Mouse (Mus musculus): ENCODE measurements at regions not wholly inside any gene's neighbourhood (a gene's known extent, or its start where the extent isn't known, plus 50 kb on each side); places are given as distances from the start of the nearest gene placed in this dataset.

DNA sequence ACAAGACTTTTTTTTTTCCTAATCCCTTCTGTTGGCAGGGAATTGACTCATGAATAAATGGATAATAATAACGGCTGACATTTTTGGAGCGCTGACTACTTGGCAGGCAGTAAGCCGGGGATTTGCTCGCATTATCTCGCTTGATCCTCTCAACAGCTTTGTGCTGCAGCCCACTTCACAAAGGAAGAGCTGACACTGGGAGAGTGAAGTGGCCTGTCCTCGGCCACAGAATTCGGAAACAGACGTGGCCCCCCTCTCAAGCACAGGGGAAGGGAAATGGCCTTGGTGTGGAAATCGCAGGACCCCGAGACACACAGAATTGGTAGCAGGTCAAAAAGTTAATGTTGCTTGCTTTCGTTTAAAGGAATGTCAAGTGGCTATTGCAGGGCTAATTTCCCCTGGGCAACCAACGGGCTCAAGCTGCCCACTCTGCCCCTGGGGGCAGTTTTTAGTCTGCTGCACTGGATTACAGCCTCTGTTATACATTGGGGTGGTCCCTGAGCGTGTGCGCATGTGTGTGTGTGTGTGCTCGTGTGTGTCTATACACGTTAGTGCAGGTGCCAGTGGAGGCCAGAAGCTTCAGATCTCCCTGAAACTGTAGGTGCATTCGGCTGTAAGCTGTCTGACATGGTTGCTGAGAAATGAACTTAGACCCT is 483.1 kb downstream of the Plcl1 start:
- no peak for DNase-seq (ENCODE audit: inconsistent age in 2 of 2, low spot score in 1 of 2)

DNA sequence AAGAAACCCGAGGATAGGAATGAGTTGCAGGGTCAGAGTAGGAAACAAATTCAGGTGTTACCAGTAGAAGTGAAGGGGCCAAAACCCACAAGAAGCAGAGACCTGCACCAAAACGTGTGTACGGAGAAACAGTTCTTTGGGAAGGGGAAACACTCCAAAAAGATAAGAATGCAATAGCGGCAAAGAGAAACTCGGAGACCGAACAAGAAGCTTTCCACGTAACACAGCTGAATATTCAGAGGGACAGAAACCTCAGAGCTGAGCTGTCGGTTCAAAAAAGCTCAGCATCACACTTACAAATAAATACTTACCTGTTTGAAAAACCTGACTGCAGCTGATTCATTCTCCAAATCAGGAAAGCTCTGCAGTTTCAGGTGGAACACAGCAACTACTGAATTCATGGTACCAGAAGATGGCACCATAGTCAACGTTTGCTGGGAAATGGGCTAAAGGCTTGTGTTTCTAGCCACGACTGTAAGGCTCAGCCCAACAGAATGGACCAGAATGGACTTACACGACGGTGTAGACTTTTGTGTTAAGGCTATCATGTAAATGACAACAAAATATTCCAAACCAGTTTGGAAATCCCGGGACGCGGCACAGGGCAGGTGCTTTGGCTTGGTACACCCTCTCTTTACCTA is 484.9 kb downstream of the Plcl1 start:
- DNase-seq (ENCODE audit: inconsistent age in 2 of 2, low spot score in 1 of 2), result peak in 1 of 2 experiments; percentile 51

DNA sequence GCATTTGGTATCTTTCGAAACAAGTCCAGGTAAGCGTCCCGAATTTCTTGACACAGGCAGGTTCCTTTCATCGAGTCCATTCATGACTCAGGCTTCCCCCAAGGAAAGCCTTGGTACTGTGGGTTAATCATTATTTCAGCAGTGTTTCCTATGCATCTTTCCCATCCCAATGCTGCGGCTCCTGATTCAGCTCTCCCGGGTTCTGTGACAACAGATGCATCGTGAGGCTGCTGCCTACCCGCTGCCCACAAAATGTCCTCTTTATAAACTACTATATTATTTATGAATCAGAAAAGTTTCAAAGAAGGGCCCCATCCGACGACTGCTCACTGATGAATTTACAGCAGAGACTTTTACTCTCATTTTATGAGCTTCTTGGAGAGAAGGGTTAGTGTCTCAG is 486.2 kb downstream of the Plcl1 start:
- no peak for DNase-seq (ENCODE audit: inconsistent age in 2 of 2, low spot score in 1 of 2)

DNA sequence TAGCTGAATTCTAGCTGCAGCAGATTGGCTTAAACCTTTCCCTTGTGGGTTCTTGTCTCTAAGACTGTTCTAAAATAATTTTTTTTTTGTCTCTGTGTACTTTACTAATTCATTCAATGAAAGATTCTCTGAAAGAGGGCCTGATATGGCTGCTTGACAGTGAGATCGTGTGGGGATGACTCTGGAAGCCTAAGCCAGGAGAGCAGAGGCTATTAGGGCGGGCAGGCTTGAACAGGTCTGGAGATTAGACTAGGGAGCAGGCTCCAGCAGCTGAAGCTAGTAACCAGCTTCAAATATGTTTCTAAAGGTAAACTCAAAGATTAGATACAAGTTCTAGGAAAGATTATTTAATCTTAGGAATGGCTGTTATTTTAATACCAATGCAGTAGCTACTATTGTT is 491.9 kb downstream of the Plcl1 start:
- no peak for DNase-seq (ENCODE audit: inconsistent age in 2 of 2, low spot score in 1 of 2)

DNA sequence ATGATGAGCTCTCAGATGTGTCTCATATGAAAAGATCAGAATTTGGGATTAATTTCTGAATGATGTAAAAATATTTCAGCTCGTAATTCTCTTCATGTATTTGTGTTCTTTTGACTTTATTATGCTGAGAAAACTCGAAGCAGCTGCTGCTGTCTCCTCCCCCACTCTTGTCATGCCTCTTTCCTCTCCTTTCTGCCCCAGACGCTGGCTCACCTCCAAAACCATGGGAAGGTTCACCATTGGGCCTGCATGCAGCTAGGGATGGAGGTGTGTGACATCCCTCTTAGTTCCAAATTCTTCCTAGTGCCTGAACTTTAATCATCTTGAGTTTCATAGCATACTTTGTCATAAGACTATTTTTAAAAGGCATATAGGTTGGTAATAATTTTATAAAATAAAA is 492.3 kb downstream of the Plcl1 start:
- DNase-seq (ENCODE audit: inconsistent age in 2 of 2, low spot score in 1 of 2), result no peak

DNA sequence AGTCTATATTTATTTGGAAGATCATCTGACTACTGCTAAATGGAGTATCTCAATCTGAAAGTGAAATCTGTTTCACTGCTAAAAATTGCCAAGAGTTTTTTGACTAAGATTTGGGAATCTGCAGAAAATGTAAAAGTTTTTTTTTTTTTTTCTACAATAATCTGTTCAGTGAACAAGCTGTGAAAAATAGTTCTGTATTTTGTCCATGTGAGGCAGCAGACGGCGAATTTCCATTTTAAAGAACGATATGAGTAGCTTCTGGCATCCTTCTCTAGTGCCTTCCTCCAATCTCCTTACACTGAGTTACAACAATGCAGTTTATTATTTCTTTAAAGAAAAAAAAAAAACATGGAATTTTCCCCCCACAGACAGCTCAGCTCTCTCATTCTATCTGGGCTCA is 494.3 kb downstream of the Plcl1 start:
- no peak for DNase-seq (ENCODE audit: inconsistent age in 2 of 2, low spot score in 1 of 2)

DNA sequence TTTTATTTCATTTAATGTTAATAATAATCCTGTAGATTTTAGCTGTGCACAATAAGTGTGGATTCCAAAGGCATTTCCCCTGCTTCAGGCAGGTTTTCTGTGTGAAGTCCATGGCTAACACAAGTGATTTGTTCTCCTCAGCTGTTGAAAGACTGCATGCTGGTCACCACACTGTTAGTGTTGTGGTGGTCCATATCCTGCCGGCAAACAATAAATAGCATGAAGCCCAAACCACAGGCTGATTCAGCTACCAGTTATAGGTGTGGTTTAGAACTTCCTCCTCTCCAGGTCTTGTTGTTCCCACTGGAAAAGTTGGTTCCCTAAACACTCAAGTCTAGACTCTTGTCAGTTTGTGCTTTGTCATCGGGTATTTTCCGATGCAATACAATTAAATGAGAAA is 497.5 kb downstream of the Plcl1 start:
- no peak for DNase-seq (ENCODE audit: inconsistent age in 2 of 2, low spot score in 1 of 2)

DNA sequence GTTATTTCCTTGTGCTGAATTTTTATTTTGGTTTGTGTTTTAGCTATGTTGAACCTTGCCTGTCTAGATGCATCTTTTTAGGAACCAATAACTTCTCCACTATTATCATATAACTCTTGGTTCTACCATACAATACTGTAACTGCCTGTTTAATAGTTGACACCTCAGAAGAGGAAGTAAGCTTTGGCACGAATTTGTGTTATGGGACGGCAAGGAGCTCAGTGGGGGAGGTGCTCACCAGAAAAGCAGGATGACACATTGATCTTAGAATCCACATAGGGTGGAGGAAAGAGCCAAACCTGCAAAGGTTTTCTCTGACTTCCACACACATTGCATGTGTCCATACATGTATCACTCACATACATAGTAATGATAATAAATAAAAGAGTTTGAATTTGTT is 498.9 kb downstream of the Plcl1 start:
- DNase-seq (ENCODE audit: inconsistent age in 2 of 2, low spot score in 1 of 2), result no peak

DNA sequence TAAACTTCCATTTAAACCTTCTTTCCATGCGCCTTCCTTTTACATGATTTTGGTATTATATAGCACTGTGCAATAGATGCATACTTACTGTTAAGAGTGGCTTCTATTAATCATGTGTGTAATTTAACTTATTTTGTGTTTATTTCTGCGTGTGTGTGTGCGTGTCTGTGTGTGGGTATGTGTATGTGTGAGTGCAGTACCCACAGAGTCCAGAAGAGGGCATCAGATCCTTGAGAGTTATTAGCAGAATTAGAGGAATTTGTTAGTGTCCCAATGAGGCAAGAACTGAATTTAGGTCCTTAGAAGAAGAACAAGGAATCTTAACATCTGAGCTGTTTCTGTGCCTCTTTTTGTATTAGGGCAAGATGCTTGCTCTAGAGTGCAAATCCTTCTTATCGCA is 499.5 kb downstream of the Plcl1 start:
- no peak for DNase-seq (ENCODE audit: inconsistent age in 2 of 2, low spot score in 1 of 2)

DNA sequence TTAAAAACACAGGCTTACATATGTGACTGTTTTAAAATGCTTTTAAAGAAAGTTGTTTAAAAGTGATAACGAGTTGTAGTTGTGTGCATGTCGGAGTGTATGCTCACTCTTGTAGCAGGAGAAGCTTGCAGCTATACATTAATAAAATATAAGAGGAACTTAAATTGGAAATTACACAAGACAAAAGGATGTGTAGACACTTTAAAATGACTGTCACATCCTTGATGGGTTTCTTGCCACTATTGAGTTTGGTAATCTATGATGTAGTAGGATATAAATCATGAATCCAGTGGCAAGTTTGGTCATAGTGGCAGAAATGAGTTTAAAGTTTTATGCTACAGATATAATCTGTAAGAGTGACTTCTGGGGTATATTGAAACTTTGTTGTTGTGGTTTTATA is 504.3 kb downstream of the Plcl1 start:
- DNase-seq (ENCODE audit: inconsistent age in 2 of 2, low spot score in 1 of 2), result no peak

DNA sequence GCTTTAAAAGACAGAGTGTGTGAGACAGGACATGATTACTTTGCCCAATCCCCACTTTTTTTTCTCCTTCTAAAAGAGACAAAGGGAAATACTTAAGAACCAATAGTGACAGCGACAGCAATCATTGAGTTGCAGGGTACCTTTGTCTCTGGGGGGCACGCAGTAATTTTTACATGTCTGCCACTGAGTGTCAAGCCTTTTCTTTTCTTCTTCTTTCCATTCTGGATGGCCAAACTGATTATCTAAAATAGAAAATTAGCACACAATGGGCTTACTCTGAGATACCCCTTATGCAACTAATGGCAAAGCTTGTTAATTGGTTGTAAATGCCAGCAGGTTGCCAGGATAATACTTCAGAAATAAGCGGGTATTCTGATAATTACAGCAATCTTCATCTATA is 508.6 kb downstream of the Plcl1 start:
- DNase-seq (ENCODE audit: inconsistent age in 2 of 2, low spot score in 1 of 2), result no peak

DNA sequence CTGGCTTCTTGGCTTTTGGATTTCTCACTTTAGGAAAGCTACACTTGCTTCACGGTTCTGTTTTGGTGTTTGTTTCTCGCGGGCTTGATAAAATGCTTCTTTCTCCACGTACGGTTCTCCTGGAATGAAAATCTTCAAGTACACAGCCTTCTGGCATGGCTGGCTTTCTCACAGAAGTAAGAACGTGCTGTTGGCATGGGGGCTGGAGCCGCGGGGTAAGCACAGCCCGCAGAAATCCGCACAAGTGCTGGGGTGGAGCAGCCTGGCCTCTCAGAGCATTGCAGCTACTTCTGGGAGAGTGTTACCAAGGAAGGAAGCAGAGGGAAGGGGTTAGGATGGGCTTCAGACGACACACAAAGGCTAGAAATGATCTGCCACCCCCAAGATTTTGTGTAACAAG is 510.2 kb downstream of the Plcl1 start:
- no peak for DNase-seq (ENCODE audit: inconsistent age in 2 of 2, low spot score in 1 of 2)

DNA sequence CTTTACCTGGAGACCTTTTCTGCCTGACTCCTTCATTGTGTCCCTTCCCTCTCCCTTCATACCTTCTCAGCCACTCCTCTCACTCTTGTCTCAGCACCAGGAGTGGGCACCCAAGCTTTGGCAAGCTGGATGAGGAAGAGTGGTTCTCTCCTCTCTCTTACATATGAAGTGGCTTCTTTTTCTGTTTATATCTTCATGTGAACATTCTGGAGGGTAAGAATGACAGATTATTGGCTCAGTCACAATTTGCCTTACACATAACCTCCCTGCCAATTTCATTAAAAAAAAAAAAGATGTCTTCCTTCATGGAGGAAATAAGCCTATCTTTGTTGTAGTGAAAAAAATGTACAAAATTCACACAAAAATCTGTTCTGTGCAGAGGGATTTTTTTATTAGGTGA is 513.8 kb downstream of the Plcl1 start:
- no peak for DNase-seq (ENCODE audit: inconsistent age in 2 of 2, low spot score in 1 of 2)

DNA sequence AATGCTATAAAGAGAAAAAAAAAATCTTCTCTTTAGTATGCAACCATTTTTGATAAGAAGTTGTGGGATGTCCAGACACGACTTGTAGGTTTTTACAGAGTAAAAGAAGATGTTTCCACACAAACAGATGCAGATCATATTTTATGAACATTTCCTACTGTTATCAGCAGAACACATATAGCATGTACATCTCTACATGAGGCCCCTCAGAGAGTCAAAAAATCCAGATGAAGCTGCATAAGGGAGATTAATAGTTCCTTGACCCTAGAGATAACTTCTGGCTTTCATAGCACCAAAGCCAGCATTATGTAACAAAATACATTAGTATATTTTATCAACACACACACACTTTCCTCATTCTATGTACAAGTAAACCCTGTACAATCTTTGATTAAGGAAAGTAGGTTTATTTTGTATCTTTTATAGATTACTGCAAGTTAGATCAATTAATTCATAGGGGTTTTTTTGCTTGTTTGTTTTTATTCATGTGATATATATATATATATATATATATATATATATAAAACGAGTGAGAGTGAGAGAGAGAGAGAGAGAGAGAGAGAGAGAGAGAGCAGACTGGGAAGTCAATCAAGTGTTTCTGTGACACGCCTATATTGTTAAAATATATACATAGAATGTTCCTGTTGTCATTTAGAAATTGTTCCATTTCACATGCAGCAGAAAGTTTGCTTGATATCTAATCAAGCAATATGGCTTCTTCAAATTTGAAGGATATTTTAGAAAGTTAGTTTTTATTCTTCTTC is 541.2 kb downstream of the Plcl1 start:
- DNase-seq (ENCODE audit: inconsistent age in 2 of 2, low spot score in 1 of 2), result no peak

DNA sequence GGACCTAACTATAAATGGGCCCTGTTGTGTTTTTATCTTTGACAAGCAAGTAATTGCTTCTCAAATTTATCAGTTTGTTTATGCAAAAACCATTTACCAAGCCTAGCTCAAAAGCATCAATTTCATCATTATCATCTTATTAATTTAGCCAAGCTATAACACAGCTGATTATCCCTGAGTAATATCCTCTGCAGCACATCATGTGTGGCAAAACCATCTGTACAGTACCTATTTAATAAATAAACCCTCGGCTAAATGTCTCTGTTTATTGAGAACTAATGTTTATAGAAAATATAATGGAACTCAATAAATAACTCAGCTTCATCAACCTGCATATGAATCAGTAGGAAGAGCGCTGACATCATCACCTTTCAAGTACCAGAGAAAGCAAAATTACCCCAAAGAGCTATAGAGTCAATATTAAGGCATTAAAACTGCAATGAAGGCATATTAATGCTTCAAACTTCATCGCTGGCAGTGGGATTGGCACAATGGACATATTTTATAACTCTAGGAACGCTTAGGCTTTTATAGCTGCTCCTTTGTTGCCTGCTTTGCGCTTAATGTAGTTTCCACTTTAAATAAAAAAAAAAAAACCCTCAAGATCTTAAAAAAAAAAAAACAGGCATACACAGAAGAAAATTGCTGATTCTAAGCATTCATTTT is 542.0 kb downstream of the Plcl1 start:
- no peak for DNase-seq (ENCODE audit: inconsistent age in 2 of 2, low spot score in 1 of 2)

DNA sequence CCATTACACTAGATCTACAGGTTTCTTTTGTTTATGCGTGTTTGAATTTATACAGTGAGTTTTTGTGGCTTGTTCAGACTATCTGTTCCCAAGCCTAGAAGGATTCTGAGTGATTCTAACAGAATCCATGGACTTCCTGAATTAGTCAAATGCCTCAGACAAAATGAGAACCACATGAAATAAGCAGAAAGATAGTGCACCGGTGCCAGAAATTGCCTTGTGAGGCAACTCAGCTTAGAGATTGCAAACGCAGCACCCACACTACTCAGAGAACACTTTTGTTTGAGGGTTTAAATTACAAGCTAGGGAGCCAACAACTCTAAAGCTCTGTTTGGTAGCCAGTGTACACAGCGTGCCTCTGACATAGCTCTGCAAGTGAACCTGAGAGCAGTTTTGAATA is 543.9 kb downstream of the Plcl1 start:
- no peak for DNase-seq (ENCODE audit: inconsistent age in 2 of 2, low spot score in 1 of 2)

DNA sequence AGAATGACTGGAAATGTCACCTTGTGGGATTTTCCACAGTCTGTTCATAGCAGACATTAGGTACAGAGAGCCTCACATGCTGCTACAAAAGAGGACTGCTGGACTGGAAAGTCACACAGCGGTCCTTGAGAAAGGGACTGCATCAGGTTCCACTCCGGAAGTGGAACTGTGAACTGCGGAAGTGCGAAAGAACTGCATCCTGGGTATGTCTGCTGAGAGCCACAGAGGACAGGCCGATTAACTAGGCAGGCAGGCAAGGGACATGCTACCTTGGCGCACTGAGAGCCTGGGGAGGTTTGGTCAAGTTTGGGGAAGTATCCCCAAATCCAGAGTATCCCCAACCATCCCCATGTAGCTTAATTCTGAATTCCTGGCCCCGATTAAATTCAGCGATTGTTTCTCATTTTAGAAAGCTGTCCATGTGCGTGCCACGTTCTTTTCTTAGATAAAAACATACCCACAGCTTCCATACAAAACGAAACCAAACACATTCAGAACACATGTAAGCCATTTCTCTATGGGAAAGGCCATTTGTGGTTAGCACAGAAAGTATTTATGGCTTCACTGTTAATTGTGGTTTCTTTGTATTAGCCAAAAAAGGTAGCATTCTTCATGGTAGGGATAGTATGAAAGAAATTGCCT is 552.2 kb downstream of the Plcl1 start:
- no peak for DNase-seq (ENCODE audit: inconsistent age in 2 of 2, low spot score in 1 of 2)

DNA sequence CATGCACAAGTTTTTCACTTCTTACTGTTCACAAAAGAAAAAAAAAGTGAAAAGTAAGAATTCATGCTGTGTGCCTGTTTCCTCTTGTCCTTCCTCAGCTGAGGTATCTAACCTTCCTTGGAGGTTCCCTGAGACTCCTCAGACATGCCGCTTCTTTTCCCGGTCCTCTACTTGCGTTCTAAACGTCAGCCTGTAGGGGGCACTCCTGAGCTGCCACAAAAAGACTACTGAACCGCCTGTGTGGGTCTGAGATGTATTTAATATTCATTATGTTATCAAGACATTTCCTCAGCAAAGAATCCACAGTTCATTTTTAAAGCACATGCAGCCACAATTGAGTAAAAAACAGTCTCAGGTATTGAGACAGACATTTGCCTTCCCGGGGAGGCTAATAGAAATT is 554.6 kb downstream of the Plcl1 start:
- DNase-seq (ENCODE audit: inconsistent age in 2 of 2, low spot score in 1 of 2), result peak; percentile 36 to 81

DNA sequence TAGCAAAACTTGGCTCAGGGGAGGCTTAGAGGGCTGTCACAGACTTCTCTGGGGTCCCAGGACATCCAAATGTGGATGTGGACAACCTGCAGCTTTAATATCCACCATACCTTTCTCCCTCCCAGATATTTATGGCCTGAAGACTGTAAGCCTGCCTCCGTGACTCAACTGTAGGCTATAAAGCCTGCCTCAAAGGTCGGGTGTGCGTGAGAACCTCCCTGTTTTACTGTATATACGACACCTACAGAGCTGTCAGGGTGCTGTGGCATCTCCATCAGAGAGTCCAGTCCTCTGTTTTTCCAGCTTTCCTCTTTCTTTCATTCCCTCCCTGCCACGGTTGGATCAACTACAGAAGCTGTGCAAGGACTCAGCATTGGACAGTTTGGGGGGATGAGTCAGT is 558.1 kb downstream of the Plcl1 start:
- DNase-seq (ENCODE audit: inconsistent age in 2 of 2, low spot score in 1 of 2), result no peak

DNA sequence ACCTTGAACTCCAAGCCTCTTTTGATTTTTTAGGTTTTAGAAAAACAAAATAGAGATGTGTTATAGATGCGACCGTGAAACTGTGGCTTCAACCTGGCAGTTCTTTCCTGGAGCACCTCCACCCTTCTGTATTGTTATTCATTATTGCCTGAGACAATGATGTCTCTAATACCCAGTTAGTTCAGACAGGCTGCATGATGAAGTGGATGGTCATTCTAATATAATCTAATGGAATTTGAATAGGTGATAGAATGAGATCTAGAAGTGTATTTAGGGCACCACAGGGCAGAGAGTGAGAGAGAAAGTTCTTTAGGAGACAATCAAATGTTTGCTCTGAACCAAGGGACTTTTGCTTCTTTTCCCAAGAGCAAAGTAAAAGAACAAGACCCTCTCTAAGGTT is 560.6 kb downstream of the Plcl1 start:
- no peak for DNase-seq (ENCODE audit: inconsistent age in 2 of 2, low spot score in 1 of 2)

DNA sequence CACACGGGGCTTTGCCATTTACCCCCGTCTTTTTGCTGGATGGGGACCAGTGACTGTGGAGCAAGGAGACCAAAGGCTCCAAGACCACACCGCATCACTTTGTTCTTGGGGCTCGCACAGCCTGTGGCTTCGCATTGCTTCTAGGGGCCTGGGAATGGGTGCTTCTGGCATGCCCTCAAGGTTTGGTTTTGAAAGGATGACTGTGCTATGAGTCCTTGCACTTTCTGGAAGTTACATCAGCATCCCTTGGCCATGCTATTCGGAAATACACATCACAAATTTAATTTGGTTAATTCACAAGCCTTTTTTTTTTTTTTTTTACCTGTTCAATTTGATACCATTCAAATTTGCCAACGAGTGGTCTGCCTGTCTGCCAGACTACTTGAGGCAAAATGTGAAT is 562.1 kb downstream of the Plcl1 start:
- DNase-seq (ENCODE audit: inconsistent age in 2 of 2, low spot score in 1 of 2), result no peak

Measured in adrenal gland, adult (tissue).